15 mouse cellular contexts compared by ENCODE assay signal in the genomic region with DNA sequence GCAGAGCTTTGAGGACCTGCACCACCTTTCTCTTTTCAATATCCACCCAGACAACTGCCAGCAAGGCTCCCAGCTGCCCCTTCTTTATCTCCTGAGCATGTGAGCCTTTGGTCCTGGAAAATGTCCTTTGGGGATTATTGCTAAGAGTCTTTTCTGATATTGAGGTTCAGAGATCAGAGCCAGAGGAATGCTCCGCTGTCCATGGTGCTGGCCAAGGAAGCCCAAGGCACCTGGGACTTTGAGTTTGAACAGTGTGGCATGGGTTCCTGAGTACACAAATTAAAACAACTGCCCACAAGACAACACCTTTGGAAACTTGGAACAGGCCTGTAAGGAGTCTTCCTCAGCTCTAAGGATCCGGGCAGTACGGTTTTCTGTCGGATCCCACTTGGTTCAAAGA. TPM values are rescaled to one million over a fixed set of nuclear protein-coding genes. Genes with fewer than 3 reads are reported as not detected.
DNase-seq lines count a peak whose midpoint lies in the region; ATAC-seq and TF ChIP-seq lines count a peak whose summit lies in the region.
"Had no signal": no experiment of that assay in that cellular context is flagged by ENCODE, and none has a peak within 500 bp of the region (broad histone marks: within the 10 kb centered on the region; RNA-seq: fewer than 3 reads in every experiment).

No protein-coding gene starts in this region.

- H3K4me1 ChIP-seq in heart, embryonic 12.5 days (replicated peaks): no peaks in the 10 kb centered on the region
- peaks cover 4% of the 10 kb centered on the region for H3K4me1 ChIP-seq in midbrain, embryonic 10.5 days
- no peaks in the 10 kb centered on the region for H3K4me1 ChIP-seq in midbrain, embryonic 14.5 days (ENCODE audit: control insufficient read depth, insufficient read depth, low read length)
- H3K4me1 ChIP-seq: embryonic facial prominence, embryonic 12.5 days; liver, embryonic 13.5 days had no signal

- H3K27me3 ChIP-seq in heart, embryonic 12.5 days (replicated peaks): no peaks in the 10 kb centered on the region
- no peaks in the 10 kb centered on the region for H3K27me3 ChIP-seq in midbrain, embryonic 10.5 days (ENCODE audit: low read depth, poor library complexity, severe bottlenecking)
- no peaks in the 10 kb centered on the region for H3K27me3 ChIP-seq in midbrain, embryonic 14.5 days (ENCODE audit: control insufficient read depth, insufficient read depth, low read length)
- H3K27me3 ChIP-seq in myocyte (ENCODE audit: control insufficient read depth, insufficient read depth, insufficient read length): no peaks in the 10 kb centered on the region
- H3K27me3 ChIP-seq: embryonic facial prominence, embryonic 12.5 days; liver, embryonic 13.5 days; midbrain, embryonic 12.5 days had no signal

- no peak for TF ChIP-seq POLR2A in myocyte (IDR thresholded peaks at IDR 0.05; ENCODE audit: insufficient read length, low read depth)

- intact Hi-C loops in heart, postnatal 14 days (cut with DNase I): no loop called here

- WGBS in heart, embryonic 12.5 days: 50% methylated on average over 4 of the region's 4 CpGs
- 75% methylated on average over 4 of the region's 4 CpGs for WGBS in midbrain, embryonic 10.5 days
- WGBS in midbrain, embryonic 14.5 days: 78% methylated on average over 4 of the region's 4 CpGs

- DNase-seq in heart, postnatal 14 days: peak; percentile 6 to 37
- peak; percentile 20 for DNase-seq in midbrain, embryonic 10.5 days (ENCODE audit: low spot score)
- no peak for DNase-seq in midbrain, embryonic 14.5 days
- DNase-seq in adipocyte (ENCODE audit: low spot score): peak; percentile 3
- no peak for DNase-seq in right cerebral cortex, adult 2 months (ENCODE audit: low spot score in 2 of 2)
- DNase-seq in layer of hippocampus, postnatal 10 days (ENCODE audit: low spot score in 2 of 2): no peak
- DNase-seq: forebrain, postnatal 0 days; liver, embryonic 13.5 days; thymus, postnatal 36 days had no signal

- no peak for ATAC-seq in heart, embryonic 12.5 days (ENCODE audit: insufficient number of reproducible peaks, low FRiP score)
- no peak for ATAC-seq in midbrain, embryonic 14.5 days (ENCODE audit: low FRiP score, low TSS enrichment)
- ATAC-seq: forebrain, postnatal 0 days had no signal

- no peaks in the 10 kb centered on the region for H3K36me3 ChIP-seq in heart, embryonic 12.5 days
- no peaks in the 10 kb centered on the region for H3K36me3 ChIP-seq in midbrain, embryonic 10.5 days
- no peaks in the 10 kb centered on the region for H3K36me3 ChIP-seq in midbrain, embryonic 14.5 days (ENCODE audit: control insufficient read depth, insufficient read depth, low read length)
- H3K36me3 ChIP-seq in myocyte (ENCODE audit: control insufficient read depth, insufficient read depth): no peaks in the 10 kb centered on the region
- H3K36me3 ChIP-seq: embryonic facial prominence, embryonic 12.5 days; liver, embryonic 13.5 days; midbrain, embryonic 12.5 days had no signal

- no peaks in the 10 kb centered on the region for H3K9me3 ChIP-seq in heart, embryonic 12.5 days (replicated peaks)
- H3K9me3 ChIP-seq in midbrain, embryonic 10.5 days (replicated peaks): no peaks in the 10 kb centered on the region
- no peaks in the 10 kb centered on the region for H3K9me3 ChIP-seq in midbrain, embryonic 14.5 days (ENCODE audit: control insufficient read depth, low read length)
- H3K9me3 ChIP-seq: embryonic facial prominence, embryonic 12.5 days; liver, embryonic 13.5 days; midbrain, embryonic 12.5 days had no signal

- no peak overlapping the region for H3K4me2 ChIP-seq in heart, embryonic 12.5 days
- H3K4me2 ChIP-seq in midbrain, embryonic 14.5 days (ENCODE audit: low read length): no peak overlapping the region
- no peak overlapping the region for H3K4me2 ChIP-seq in myocyte (ENCODE audit: low read depth)
- H3K4me2 ChIP-seq: embryonic facial prominence, embryonic 12.5 days; liver, embryonic 13.5 days; midbrain, embryonic 12.5 days had no signal

- H3K27ac ChIP-seq in heart, embryonic 12.5 days (ENCODE audit: poor library complexity, severe bottlenecking): no peak overlapping the region
- no peak overlapping the region for H3K27ac ChIP-seq in midbrain, embryonic 10.5 days (replicated peaks)
- H3K27ac ChIP-seq in midbrain, embryonic 14.5 days (replicated peaks; ENCODE audit: low read depth, low read length): no peak overlapping the region
- H3K27ac ChIP-seq: embryonic facial prominence, embryonic 12.5 days; liver, embryonic 13.5 days; midbrain, embryonic 12.5 days had no signal

- no peak overlapping the region for H3K9ac ChIP-seq in heart, embryonic 12.5 days
- H3K9ac ChIP-seq in midbrain, embryonic 14.5 days (replicated peaks; ENCODE audit: low read length): no peak overlapping the region
- H3K9ac ChIP-seq: embryonic facial prominence, embryonic 12.5 days; forebrain, postnatal 0 days; liver, embryonic 13.5 days; midbrain, embryonic 12.5 days had no signal

- H3K79me2 ChIP-seq in myocyte (ENCODE audit: control insufficient read depth, insufficient read depth): no peaks in the 10 kb centered on the region

- no peak overlapping the region for H3ac ChIP-seq in myocyte (ENCODE audit: control insufficient read depth, insufficient read length)

- no peak overlapping the region for H3K4me3 ChIP-seq in heart, embryonic 12.5 days
- H3K4me3 ChIP-seq in midbrain, embryonic 10.5 days: no peak overlapping the region
- H3K4me3 ChIP-seq in midbrain, embryonic 14.5 days (replicated peaks; ENCODE audit: low read depth, low read length): no peak overlapping the region
- H3K4me3 ChIP-seq in myocyte: no peak overlapping the region
- H3K4me3 ChIP-seq: embryonic facial prominence, embryonic 12.5 days; liver, embryonic 13.5 days; midbrain, embryonic 12.5 days had no signal

TF ChIP-seq in myocyte, 11 proteins besides CTCF, POLR2A, EP300 and RAD21:
- TF ChIP-seq REST (IDR thresholded peaks at IDR 0.05; ENCODE audit: insufficient read depth, insufficient read length): peak; percentile 74
- TF ChIP-seq MYOG (IDR thresholded peaks at IDR 0.05; ENCODE audit: control insufficient read depth in 1 of 3, insufficient read depth in 1 of 3, insufficient read length in 2 of 3, low read depth in 2 of 3): no peak

RNA-seq across cellular contexts. Expression of gene Slc28a3, which starts 52.6 kb away (rescaled TPM):
- not detected for total RNA-seq in heart, postnatal 14 days (2021)
- not detected in 2 replicates for polyA plus RNA-seq in heart, embryonic 12.5 days (2016; fragmentation: Nextera tagmentation; extraction: Ambion mirVana)
- not detected in 2 replicates for polyA plus RNA-seq in midbrain, embryonic 10.5 days (2016; fragmentation: Nextera tagmentation; extraction: Ambion mirVana)
- polyA plus RNA-seq in midbrain, embryonic 14.5 days (2014; fragmentation: Nextera tagmentation; extraction: Ambion mirVana): not detected in 2 replicates
- not detected for polyA plus RNA-seq in myocyte (2012; fragmentation: generic; extraction: Trizol)
- under 1 TPM; 0.20 to 0.27 TPM for total RNA-seq in layer of hippocampus, postnatal 10 days (2021)
- total RNA-seq: heart, adult 8-10 months; left cerebral cortex, adult 18-20 months had no signal
- polyA plus RNA-seq: liver, embryonic 13.5 days; midbrain, embryonic 12.5 days had no signal

Comparison
In these comparisons a context has a peak if more than half of its experiments do, and no peak if none do; other contexts are left out.
1. DNase-seq: peak in heart, postnatal 14 days (2 of 2), midbrain, embryonic 10.5 days (single experiment) and adipocyte (single experiment); none in midbrain, embryonic 14.5 days (single experiment), right cerebral cortex, adult 2 months (0 of 2) and layer of hippocampus, postnatal 10 days (0 of 2).